ENCODE assay signal across 33 mouse cellular contexts in genomic region chrX:38816841-38817240, GRCm38 (mm10). TPM values are rescaled to one million over a fixed set of nuclear protein-coding genes. Genes with fewer than 3 reads are reported as not detected.
DNase-seq lines count a peak whose midpoint lies in the region; ATAC-seq and TF ChIP-seq lines count a peak whose summit lies in the region.
"Had no signal": no experiment of that assay in that cellular context is flagged by ENCODE, and none has a peak within 500 bp of the region (broad histone marks: within the 10 kb centered on the region; RNA-seq: fewer than 3 reads in every experiment).

No protein-coding gene starts in this region.

- 78% methylated on average over 3 of the region's 3 CpGs for WGBS in kidney, embryonic 14.5 days
- 68% methylated on average over 3 of the region's 3 CpGs for WGBS in midbrain, postnatal 0 days
- 79% methylated on average over 3 of the region's 3 CpGs for WGBS in midbrain, embryonic 15.5 days

- no peak overlapping the region for H3K4me3 ChIP-seq in kidney, embryonic 14.5 days (ENCODE audit: low read length)
- no peak overlapping the region for H3K4me3 ChIP-seq in midbrain, postnatal 0 days (ENCODE audit: low read depth, low read length)
- H3K4me3 ChIP-seq in midbrain, embryonic 15.5 days = no peak overlapping the region
- H3K4me3 ChIP-seq: heart, embryonic 15.5 days; hindbrain, embryonic 13.5 days; myocyte; neural tube, embryonic 13.5 days; stomach, embryonic 15.5 days had no signal

- no peak overlapping the region for H3K9ac ChIP-seq in kidney, embryonic 14.5 days (ENCODE audit: low read depth, low read length)
- no peak overlapping the region for H3K9ac ChIP-seq in midbrain, postnatal 0 days (replicated peaks; ENCODE audit: low read length, poor library complexity, severe bottlenecking)
- H3K9ac ChIP-seq in midbrain, embryonic 15.5 days = no peak overlapping the region
- H3K9ac ChIP-seq: heart, embryonic 15.5 days; hindbrain, embryonic 13.5 days; neural tube, embryonic 13.5 days; stomach, embryonic 15.5 days had no signal

- no peak for TF ChIP-seq CTCF in midbrain, postnatal 0 days (IDR thresholded peaks at IDR 0.05)

- no peak overlapping the region for H3K4me2 ChIP-seq in kidney, embryonic 14.5 days (replicated peaks; ENCODE audit: low read depth, low read length)
- H3K4me2 ChIP-seq in midbrain, postnatal 0 days (ENCODE audit: low read depth, low read length, poor library complexity, severe bottlenecking) = no peak overlapping the region
- no peak overlapping the region for H3K4me2 ChIP-seq in midbrain, embryonic 15.5 days
- H3K4me2 ChIP-seq: heart, embryonic 15.5 days; hindbrain, embryonic 13.5 days; neural tube, embryonic 13.5 days; stomach, embryonic 15.5 days had no signal

- ATAC-seq in kidney, embryonic 14.5 days (ENCODE audit: low FRiP score, low TSS enrichment) = no peak
- ATAC-seq in midbrain, postnatal 0 days (ENCODE audit: low FRiP score) = no peak
- ATAC-seq in midbrain, embryonic 15.5 days (replicated peaks) = no peak
- ATAC-seq: CD4-positive, CD25-positive, alpha-beta regulatory T cell, adult 4 months had no signal

- no peaks in the 10 kb centered on the region for H3K4me1 ChIP-seq in kidney, embryonic 14.5 days (ENCODE audit: control insufficient read depth, insufficient read depth, low read length)
- H3K4me1 ChIP-seq in midbrain, postnatal 0 days (ENCODE audit: insufficient read depth, low read length) = no peaks in the 10 kb centered on the region
- no peaks in the 10 kb centered on the region for H3K4me1 ChIP-seq in midbrain, embryonic 15.5 days
- H3K4me1 ChIP-seq: heart, embryonic 15.5 days; hindbrain, embryonic 13.5 days; neural tube, embryonic 13.5 days; stomach, embryonic 15.5 days had no signal

- H3K36me3 ChIP-seq in kidney, embryonic 14.5 days (ENCODE audit: control insufficient read depth, insufficient read depth, low read length) = no peaks in the 10 kb centered on the region
- H3K36me3 ChIP-seq in midbrain, postnatal 0 days (ENCODE audit: insufficient read depth, low read length) = no peaks in the 10 kb centered on the region
- H3K36me3 ChIP-seq in midbrain, embryonic 15.5 days (replicated peaks) = no peaks in the 10 kb centered on the region
- H3K36me3 ChIP-seq: heart, embryonic 15.5 days; hindbrain, embryonic 13.5 days; neural tube, embryonic 13.5 days; stomach, embryonic 15.5 days had no signal

- H3K9me3 ChIP-seq in kidney, embryonic 14.5 days (ENCODE audit: control insufficient read depth, low read length) = no peaks in the 10 kb centered on the region
- no peaks in the 10 kb centered on the region for H3K9me3 ChIP-seq in midbrain, postnatal 0 days (ENCODE audit: low read length)
- H3K9me3 ChIP-seq in midbrain, embryonic 15.5 days = no peaks in the 10 kb centered on the region
- H3K9me3 ChIP-seq: heart, embryonic 15.5 days; hindbrain, embryonic 13.5 days; neural tube, embryonic 13.5 days; stomach, embryonic 15.5 days had no signal

- no peak overlapping the region for H3K27ac ChIP-seq in kidney, embryonic 14.5 days (ENCODE audit: low read depth, low read length)
- H3K27ac ChIP-seq in midbrain, postnatal 0 days (ENCODE audit: low read depth, low read length) = no peak overlapping the region
- H3K27ac ChIP-seq in midbrain, embryonic 15.5 days = no peak overlapping the region
- H3K27ac ChIP-seq: heart, embryonic 15.5 days; hindbrain, embryonic 13.5 days; neural tube, embryonic 13.5 days; stomach, embryonic 15.5 days had no signal

- DNase-seq in cerebellum, postnatal 10 days = peak; percentile 10 to 18
- DNase-seq in cerebellum, postnatal 4 days (ENCODE audit: low spot score in 2 of 2) = no peak
- peak; percentile 10 for DNase-seq in kidney, postnatal 14 days
- DNase-seq in midbrain, postnatal 0 days (ENCODE audit: low spot score) = peak; percentile 6
- no peak for DNase-seq in thymus, postnatal 14 days
- DNase-seq: adrenal gland, adult 8-10 months; cerebellum, adult 2 months; cerebellum, postnatal 36 days; heart, postnatal 36 days; kidney, adult 9 months; lung, postnatal 36 days; midbrain, embryonic 14.5 days; retina, postnatal 1 day; right cerebral cortex, postnatal 4 days; thymus, postnatal 36 days had no signal

- H3K27me3 ChIP-seq in kidney, embryonic 14.5 days (ENCODE audit: control insufficient read depth, insufficient read depth, low read length) = no peaks in the 10 kb centered on the region
- no peaks in the 10 kb centered on the region for H3K27me3 ChIP-seq in midbrain, postnatal 0 days (ENCODE audit: insufficient read depth, low read length)
- H3K27me3 ChIP-seq in midbrain, embryonic 15.5 days (replicated peaks) = no peaks in the 10 kb centered on the region
- H3K27me3 ChIP-seq: heart, embryonic 15.5 days; hindbrain, embryonic 13.5 days; neural tube, embryonic 13.5 days; stomach, embryonic 15.5 days had no signal

RNA-seq across cellular contexts. Expression of gene 6030498E09Rik, which starts 44.4 kb away (rescaled TPM):
- polyA plus RNA-seq in kidney, embryonic 14.5 days (2014; fragmentation: Nextera tagmentation; extraction: Ambion mirVana) = not detected in 2 replicates
- total RNA-seq in midbrain, postnatal 0 days (2014; rRNA removed) = 0.71 TPM in 1 of 2 replicates, not detected in the other
- 0.11 TPM in 1 of 2 replicates, not detected in the other for polyA plus RNA-seq in midbrain, postnatal 0 days (2015; fragmentation: Nextera tagmentation; extraction: Ambion mirVana)
- not detected in 2 replicates for polyA plus RNA-seq in midbrain, embryonic 15.5 days (2015; fragmentation: Nextera tagmentation; extraction: Ambion mirVana)
- total RNA-seq: gastrocnemius, adult 18-20 months; gastrocnemius, postnatal 4 days; heart, adult 8-10 months; heart, postnatal 36 days; layer of hippocampus, postnatal 14 days; left cerebral cortex, postnatal 10 days; liver, adult 2 months had no signal
- polyA plus RNA-seq: CD4-positive, CD25-positive, alpha-beta regulatory T cell, adult 4 months; cerebellum, adult 2 months; forebrain, embryonic 11.5 days; hindbrain, embryonic 13.5 days; large intestine, adult 2 months; limb, embryonic 11.5 days; liver, adult 2 months; liver, embryonic 16.5 days; midbrain, embryonic 14.5 days; myocyte; neural tube, embryonic 13.5 days; stomach, embryonic 15.5 days had no signal

Comparison
In these comparisons a context has a peak if more than half of its experiments do, and no peak if none do; other contexts are left out.
1. DNase-seq: peak in cerebellum, postnatal 10 days (2 of 2), kidney, postnatal 14 days (single experiment) and midbrain, postnatal 0 days (single experiment); none in cerebellum, postnatal 4 days (0 of 2) and thymus, postnatal 14 days (single experiment).